Mouse (Mus musculus): ENCODE results near the gene Katnal1. TPM values are rescaled to one million over a fixed set of nuclear protein-coding genes. Genes with fewer than 3 reads are reported as not detected.
A peak's percentile ranks its signal among the peaks of the same experiment; 100 is the strongest.

Gene Katnal1
- polyA plus RNA-seq, 1 experiment from 2014 or later: 32.0 TPM

DNA sequence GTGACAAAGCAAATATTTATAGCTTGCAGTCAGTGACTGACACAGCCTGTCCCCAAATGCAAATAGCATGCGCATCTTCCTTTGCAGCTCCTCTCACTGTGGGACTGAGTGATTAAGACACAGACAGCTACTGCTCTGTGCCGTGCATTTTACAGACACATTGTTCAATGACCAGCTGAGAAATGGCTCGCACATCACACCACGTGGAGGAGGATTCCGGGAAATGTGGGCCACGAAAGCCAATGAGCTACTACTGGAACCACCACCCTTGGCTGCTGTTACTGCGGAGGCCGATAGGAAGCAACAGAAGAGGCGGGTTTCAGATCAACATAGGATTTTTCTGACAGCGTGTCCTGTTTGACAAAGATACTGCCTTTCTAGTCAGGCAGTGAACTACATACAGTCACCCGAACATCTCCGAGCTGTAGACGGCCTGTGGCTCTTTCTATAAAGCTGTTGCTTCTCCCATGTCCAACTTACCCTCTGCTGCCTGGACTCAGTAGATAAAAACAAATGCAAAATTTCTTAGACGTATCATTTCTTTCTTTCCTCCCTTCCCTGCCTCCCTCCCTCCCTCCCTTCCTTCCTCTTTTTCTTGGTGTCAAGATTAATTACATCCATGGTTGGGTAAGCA lies 31.9 kb downstream of the Katnal1 start:
- H3K4me3 ChIP-seq: no peak overlapping the region
- ATAC-seq (ENCODE audit: low read depth): 0 out of 2 replicates have a peak, but pooled peaks have one; percentile 47
- no peaks in the 10 kb centered on the region for H3K9me3 ChIP-seq
- no peak overlapping the region for H3K27ac ChIP-seq (replicated peaks)
- H3K27me3 ChIP-seq: no peaks in the 10 kb centered on the region
- no peak overlapping the region for H3K9ac ChIP-seq
- peaks cover 22% of the 10 kb centered on the region for H3K4me1 ChIP-seq (replicated peaks)
- H3K36me3 ChIP-seq: peaks cover 31% of the 10 kb centered on the region
- 64% methylated on average over 14 of the region's 14 CpGs for WGBS
- no peak overlapping the region for H3K4me2 ChIP-seq

- Histone ChIP-seq H3K9ac (no peak overlapping the region), H3K4me1 (replicated peaks) (peaks cover 22% of the 10 kb centered on the region), H3K36me3 (peaks cover 33% of the 10 kb centered on the region), H3K27me3 (no peaks in the 10 kb centered on the region), H3K4me3 (no peak overlapping the region), H3K27ac (replicated peaks) (no peak overlapping the region), H3K9me3 (no peaks in the 10 kb centered on the region), H3K4me2 (no peak overlapping the region)
- ATAC-seq (ENCODE audit: low read depth): no peak
- 81% methylated on average over 10 of the region's 10 CpGs for WGBS
These were observed 32.6 kb downstream of the Katnal1 start for GRCm38 (mm10) chr5:148896515-148896914.

GRCm38 (mm10) chr5:148895833-148896232 lies 33.3 kb downstream of the Katnal1 start:
- WGBS: 84% methylated on average over 7 of the region's 7 CpGs
- Histone ChIP-seq H3K4me1 (replicated peaks) (peaks cover 22% of the 10 kb centered on the region), H3K9me3 (no peaks in the 10 kb centered on the region), H3K27me3 (no peaks in the 10 kb centered on the region), H3K36me3 (peaks cover 37% of the 10 kb centered on the region), H3K27ac (replicated peaks) (no peak overlapping the region), H3K9ac (no peak overlapping the region), H3K4me3 (no peak overlapping the region), H3K4me2 (no peak overlapping the region)
- ATAC-seq (ENCODE audit: low read depth): no peak

DNA sequence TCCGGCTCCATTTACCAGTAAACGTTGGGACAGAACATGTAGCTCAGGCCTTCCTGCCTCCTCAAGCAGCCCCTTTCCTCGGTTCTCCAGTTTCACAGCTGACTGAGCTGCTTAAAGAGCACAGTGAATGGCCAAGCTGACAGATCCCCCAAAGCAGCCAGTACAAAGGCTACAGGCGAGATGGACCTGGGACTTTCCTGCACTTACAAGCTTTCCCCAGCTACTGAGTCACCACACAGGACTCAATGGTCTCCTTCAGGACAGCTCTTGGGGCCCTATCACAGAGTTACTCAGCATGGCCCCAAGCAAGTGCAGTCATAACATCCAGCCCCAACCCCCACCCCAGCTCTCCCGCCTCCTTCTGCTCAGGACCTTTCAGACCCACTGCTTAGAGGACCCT lies 34.1 kb downstream of the Katnal1 start:
- Histone ChIP-seq H3K4me2 (no peak overlapping the region), H3K4me3 (no peak overlapping the region), H3K36me3 (peaks cover 43% of the 10 kb centered on the region), H3K4me1 (replicated peaks) (peaks cover 22% of the 10 kb centered on the region), H3K9ac (no peak overlapping the region), H3K27ac (replicated peaks) (0 out of 2 replicates have a peak overlapping the region, but pooled peaks have one; percentile 18), H3K27me3 (no peaks in the 10 kb centered on the region), H3K9me3 (no peaks in the 10 kb centered on the region)
- ATAC-seq (ENCODE audit: low read depth): peak; percentile 50; the same call in 1 of the 2 replicates
- 49% methylated on average over 5 of the region's 5 CpGs for WGBS

DNA sequence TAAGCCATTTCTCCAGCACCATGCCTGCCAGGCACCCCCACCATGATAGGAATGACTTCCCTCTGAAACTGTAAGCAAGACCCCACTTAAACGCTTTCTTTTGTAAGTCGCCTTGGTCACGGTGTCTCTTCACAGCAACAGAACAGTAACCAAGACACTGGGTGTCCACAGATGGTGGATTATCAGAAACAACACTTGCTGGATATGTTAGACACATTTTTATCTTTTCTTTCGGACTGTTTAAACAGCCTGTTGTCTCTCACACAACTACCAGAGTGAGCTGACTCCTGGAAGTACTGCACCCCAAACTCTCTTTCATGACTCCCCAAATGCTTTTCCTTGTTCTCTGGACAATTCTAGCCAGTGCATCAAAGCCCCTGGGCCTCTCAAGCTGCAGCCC lies 38.9 kb downstream of the Katnal1 start:
- Histone ChIP-seq H3K36me3 (peaks cover 71% of the 10 kb centered on the region), H3K4me1 (replicated peaks) (peaks cover 12% of the 10 kb centered on the region), H3K4me2 (no peak overlapping the region), H3K27ac (replicated peaks) (no peak overlapping the region), H3K9ac (no peak overlapping the region), H3K27me3 (no peaks in the 10 kb centered on the region), H3K4me3 (no peak overlapping the region), H3K9me3 (no peaks in the 10 kb centered on the region)
- WGBS: 95% methylated on average over 4 of the region's 4 CpGs
- no peak for ATAC-seq (ENCODE audit: low read depth)

- peaks cover 6% of the 10 kb centered on the region; the same call in 1 of the 2 replicates for H3K4me1 ChIP-seq (replicated peaks)
- no peak overlapping the region for H3K9ac ChIP-seq
- no peak for ATAC-seq (ENCODE audit: low read depth)
- peaks cover 68% of the 10 kb centered on the region for H3K36me3 ChIP-seq
- H3K27ac ChIP-seq (replicated peaks): no peak overlapping the region
- H3K4me2 ChIP-seq: no peak overlapping the region
- no peak overlapping the region for H3K4me3 ChIP-seq
- no peaks in the 10 kb centered on the region for H3K9me3 ChIP-seq
- WGBS: 86% methylated on average over 6 of the region's 6 CpGs
- H3K27me3 ChIP-seq: no peaks in the 10 kb centered on the region
These were observed 41.1 kb downstream of the Katnal1 start for GRCm38 (mm10) chr5:148888032-148888431.

GRCm38 (mm10) chr5:148885821-148886609 lies 43.1 kb downstream of the Katnal1 start:
- Histone ChIP-seq H3K4me1 (replicated peaks) (peaks cover 6% of the 10 kb centered on the region; the same call in 1 of the 2 replicates), H3K27ac (replicated peaks) (no peak overlapping the region), H3K27me3 (no peaks in the 10 kb centered on the region), H3K4me2 (peak overlapping the region; percentile 46), H3K4me3 (peak overlapping the region; percentile 18; the same call in 1 of the 2 replicates), H3K9ac (no peak overlapping the region), H3K9me3 (no peaks in the 10 kb centered on the region), H3K36me3 (peaks cover 56% of the 10 kb centered on the region)
- 32% methylated on average over 22 of the region's 22 CpGs for WGBS
- peak; percentile 89 for ATAC-seq (ENCODE audit: low read depth)

GRCm38 (mm10) chr5:148883671-148884070 lies 45.4 kb downstream of the Katnal1 start:
- H3K9ac ChIP-seq: no peak overlapping the region
- peaks cover 54% of the 10 kb centered on the region for H3K36me3 ChIP-seq
- H3K27ac ChIP-seq (replicated peaks): no peak overlapping the region
- H3K4me3 ChIP-seq: no peak overlapping the region
- no peak overlapping the region for H3K4me2 ChIP-seq
- no peaks in the 10 kb centered on the region for H3K9me3 ChIP-seq
- WGBS: 92% methylated on average over 8 of the region's 8 CpGs
- ATAC-seq (ENCODE audit: low read depth): no peak
- H3K4me1 ChIP-seq (replicated peaks): peaks cover 6% of the 10 kb centered on the region; the same call in 1 of the 2 replicates
- H3K27me3 ChIP-seq: no peaks in the 10 kb centered on the region

DNA sequence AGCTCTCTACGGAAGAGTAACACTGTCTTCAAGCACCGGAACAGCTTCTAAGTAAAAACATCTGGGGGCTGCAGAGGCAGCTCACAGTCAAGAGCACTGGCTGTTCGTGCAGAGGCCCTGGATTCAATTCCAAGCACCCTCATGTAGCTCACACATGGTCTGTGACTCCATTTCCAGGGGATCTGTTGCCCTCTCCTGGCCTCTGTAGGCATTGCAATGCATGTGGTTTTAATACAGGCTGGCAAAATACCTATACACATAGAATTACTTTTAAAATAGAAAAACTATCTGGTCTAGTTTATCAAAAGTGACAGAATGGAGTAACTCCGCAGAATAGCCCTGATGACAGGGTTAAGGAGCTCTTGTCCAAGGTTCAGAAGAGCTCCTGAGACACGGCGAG lies 49.9 kb downstream of the Katnal1 start:
- Histone ChIP-seq H3K27me3 (no peaks in the 10 kb centered on the region), H3K27ac (replicated peaks) (no peak overlapping the region), H3K9me3 (no peaks in the 10 kb centered on the region), H3K9ac (no peak overlapping the region), H3K4me1 (replicated peaks) (no peaks in the 10 kb centered on the region), H3K36me3 (peaks cover 72% of the 10 kb centered on the region), H3K4me2 (no peak overlapping the region), H3K4me3 (no peak overlapping the region)
- 82% methylated on average over 6 of the region's 6 CpGs for WGBS
- ATAC-seq (ENCODE audit: low read depth): no peak

DNA sequence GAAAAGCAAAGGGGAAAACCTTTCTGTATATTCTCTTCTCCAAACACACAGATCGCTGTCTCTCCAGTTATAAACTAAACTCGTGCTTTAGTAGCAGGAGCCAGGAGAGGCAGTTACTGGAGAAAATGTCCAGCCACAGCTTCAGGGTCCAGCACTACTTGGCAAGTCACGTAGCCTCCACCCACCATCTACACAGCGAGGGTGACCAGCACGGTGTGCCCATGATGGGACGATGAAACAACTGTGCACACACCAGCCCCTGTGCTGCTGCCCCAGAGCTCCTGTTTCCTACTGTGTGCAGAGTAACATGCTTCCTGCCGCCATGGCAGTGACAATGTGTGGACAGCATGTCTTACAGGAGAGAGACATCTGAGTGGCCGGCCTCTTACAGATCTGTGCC lies 56.0 kb downstream of the Katnal1 start:
- 90% methylated on average over 8 of the region's 8 CpGs for WGBS
- no peak overlapping the region for H3K9ac ChIP-seq
- no peak overlapping the region for H3K27ac ChIP-seq (replicated peaks)
- no peaks in the 10 kb centered on the region for H3K4me1 ChIP-seq (replicated peaks)
- H3K27me3 ChIP-seq: no peaks in the 10 kb centered on the region
- H3K4me3 ChIP-seq: no peak overlapping the region
- no peak overlapping the region for H3K4me2 ChIP-seq
- peaks cover 47% of the 10 kb centered on the region for H3K36me3 ChIP-seq
- H3K9me3 ChIP-seq: 0 out of 2 replicates have a peak, but pooled peaks cover 6% of the 10 kb centered on the region
- no peak for ATAC-seq (ENCODE audit: low read depth)

- H3K9ac ChIP-seq: no peak overlapping the region
- H3K27me3 ChIP-seq: no peaks in the 10 kb centered on the region
- no peak for ATAC-seq (ENCODE audit: low read depth)
- H3K9me3 ChIP-seq: 0 out of 2 replicates have a peak, but pooled peaks cover 6% of the 10 kb centered on the region
- no peak overlapping the region for H3K4me3 ChIP-seq
- no peak overlapping the region for H3K27ac ChIP-seq (replicated peaks)
- WGBS: 39% methylated on average over 3 of the region's 3 CpGs
- no peak overlapping the region for H3K4me2 ChIP-seq
- peaks cover 10% of the 10 kb centered on the region; the same call in 1 of the 2 replicates for H3K4me1 ChIP-seq (replicated peaks)
- peaks cover 13% of the 10 kb centered on the region for H3K36me3 ChIP-seq
These were observed 59.5 kb downstream of the Katnal1 start for GRCm38 (mm10) chr5:148869583-148869982.

DNA sequence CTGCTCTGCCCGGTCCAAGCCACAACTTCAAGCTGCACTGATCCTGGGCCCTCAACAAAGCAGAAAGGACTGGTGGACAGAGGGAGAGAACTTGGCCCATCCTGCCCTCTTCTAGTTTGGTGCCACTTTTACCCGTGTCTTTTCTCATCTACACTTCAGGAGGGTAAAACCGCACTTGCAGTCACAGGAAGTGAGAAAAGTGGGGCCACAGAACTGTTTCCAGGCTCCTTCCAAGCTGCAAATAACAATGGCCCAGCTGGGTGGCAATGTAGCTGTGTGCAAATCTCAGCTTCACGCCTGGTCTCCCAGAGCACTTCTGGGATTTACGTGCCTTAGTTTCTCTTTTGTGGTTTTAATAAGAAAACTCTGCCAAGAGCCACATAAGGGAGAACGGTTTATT lies 61.4 kb downstream of the Katnal1 start:
- 0 out of 2 replicates have a peak, but pooled peaks cover 6% of the 10 kb centered on the region for H3K9me3 ChIP-seq
- 81% methylated on average over 6 of the region's 6 CpGs for WGBS

More for the DNA sequence above, 61.4 kb downstream of the Katnal1 start:
- H3K9ac ChIP-seq: no peak overlapping the region
- H3K27me3 ChIP-seq: no peaks in the 10 kb centered on the region
- no peak overlapping the region for H3K4me3 ChIP-seq
- H3K36me3 ChIP-seq: no peaks in the 10 kb centered on the region
- H3K27ac ChIP-seq (replicated peaks): no peak overlapping the region
- ATAC-seq (ENCODE audit: low read depth): no peak
- peaks cover 10% of the 10 kb centered on the region; the same call in 1 of the 2 replicates for H3K4me1 ChIP-seq (replicated peaks)
- H3K4me2 ChIP-seq: no peak overlapping the region

Measured in neural tube, embryonic 13.5 days (tissue).